Mouse (Mus musculus) adrenal gland, adult 2 months (tissue): Measurements from ENCODE around the gene Gpld1. TPM values are rescaled to one million over a fixed set of nuclear protein-coding genes. Genes with fewer than 3 reads are reported as not detected.
"Not testable (repeated sequence)": the region's sequence is repeated elsewhere in the genome, so short reads cannot be mapped to it uniquely, and the experiment has no call there.

Experiments used
- DNase-seq: peaks from one replicate; pipeline ENCODE4 v3.0.0; 2021
- polyA plus RNA-seq: library from polyadenylated mRNA; depleted of rRNA; stranded (reverse); fragments of >200 nt; gene quantifications from 2 replicates; pipeline ENCODE4 v1.2.3, GENCODE M21; 2012
- total RNA-seq, 2 experiments: library from RNA; stranded (reverse); gene quantifications; 2 replicates each; pipeline ENCODE4 v1.2.3; 2021

Gpld1 gene
- total and polyA plus RNA-seq, 3 experiments: 1.9 to 5.4 (median 2.9) TPM

DNA sequence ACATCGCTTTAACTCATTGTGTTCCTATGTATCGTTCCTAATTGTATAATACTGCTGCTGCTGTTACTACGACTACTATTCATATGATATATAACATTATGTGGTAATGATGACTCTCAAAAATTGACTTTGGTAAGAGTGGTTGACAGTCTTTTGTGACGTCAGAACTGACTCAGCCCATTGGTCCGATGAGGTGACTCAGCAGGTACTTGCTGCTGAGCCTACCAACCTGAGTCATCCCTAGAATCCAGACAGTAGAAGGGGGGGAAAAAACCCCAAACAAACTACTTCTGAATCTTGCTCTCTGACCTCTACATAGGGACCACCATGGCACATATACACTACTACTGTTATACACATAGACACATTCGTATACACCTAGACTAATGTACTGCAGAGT, 5.9 kb downstream of the Gpld1 start:
- DNase-seq: no peak

DNA sequence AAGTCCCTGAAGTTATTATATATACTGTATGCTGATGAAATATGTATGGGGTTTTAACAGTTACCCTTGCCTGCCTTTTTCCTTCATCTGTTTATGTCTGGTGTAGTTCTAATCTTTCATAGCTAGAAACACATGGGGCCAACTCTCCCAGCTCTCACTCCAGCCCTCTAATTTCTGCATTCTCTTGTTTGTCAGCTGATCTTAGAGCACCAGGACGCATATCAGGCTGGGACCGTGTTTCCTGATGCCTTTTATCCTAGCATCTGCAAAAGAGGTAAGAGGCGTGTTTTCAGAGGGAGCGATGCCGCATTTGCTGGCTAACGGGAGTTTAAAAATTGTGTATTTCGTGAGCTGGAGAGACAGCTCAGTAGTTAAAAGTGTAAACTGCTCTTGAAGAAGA, 9.7 kb downstream of the Gpld1 start:
- DNase-seq: no peak

DNA sequence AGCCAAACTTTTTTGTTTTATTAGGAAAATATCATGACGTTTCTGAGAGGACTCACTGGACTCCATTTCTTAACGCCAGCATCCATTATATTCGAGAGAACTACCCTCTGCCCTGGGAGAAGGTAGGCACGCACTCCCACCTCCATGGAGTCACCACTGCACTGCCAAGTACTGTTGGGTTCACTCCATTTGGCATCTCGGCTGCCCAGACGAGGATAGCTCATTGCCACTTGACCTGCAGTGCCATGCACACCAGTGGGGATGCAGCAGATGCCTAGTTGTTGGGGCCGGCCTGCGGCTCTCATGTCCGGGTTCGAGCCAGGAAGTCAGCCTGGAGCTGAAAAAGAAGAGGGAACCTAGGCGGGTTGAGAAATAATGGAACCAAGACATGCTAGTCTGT, 12.1 kb downstream of the Gpld1 start:
- no peak for DNase-seq

DNA sequence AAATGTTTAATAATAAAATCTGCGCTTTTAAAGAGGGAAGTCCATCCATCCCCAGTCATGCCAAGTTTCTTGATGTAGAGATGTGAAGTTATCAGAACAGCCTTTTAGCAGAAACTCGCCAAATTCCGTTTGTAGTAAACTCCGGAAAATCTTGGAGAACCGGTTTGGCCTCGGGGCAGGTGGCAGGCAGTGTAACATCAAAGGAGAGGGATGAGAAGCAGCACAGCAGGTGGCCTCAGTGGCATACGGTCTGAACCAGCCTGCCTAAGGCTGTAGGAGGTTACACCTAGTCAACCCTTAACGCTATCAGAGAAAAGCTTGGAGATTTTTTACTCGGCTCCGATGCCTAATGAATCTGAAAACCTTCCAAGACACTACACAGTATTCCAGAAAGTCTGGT, 12.5 kb downstream of the Gpld1 start:
- no peak for DNase-seq

DNA sequence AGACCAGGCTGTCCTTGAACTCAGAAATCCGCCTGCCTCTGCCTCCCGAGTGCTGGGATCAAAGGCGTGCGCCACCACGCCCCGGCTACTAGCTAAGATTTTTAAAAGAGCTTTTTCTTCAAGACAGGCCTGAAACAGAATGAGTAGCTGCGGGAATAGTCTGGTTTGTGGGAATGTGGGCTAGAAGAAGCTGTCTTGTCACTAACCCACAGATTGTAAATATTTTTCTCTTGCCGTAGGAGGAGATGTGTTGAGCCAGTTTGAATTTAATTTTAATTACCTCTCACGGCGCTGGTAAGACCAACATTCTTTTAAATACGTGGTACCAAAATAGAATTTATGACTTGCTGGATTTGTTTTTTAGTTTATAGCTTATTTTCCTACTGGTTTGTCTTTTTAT, 15.7 kb downstream of the Gpld1 start:
- DNase-seq: no peak

DNA sequence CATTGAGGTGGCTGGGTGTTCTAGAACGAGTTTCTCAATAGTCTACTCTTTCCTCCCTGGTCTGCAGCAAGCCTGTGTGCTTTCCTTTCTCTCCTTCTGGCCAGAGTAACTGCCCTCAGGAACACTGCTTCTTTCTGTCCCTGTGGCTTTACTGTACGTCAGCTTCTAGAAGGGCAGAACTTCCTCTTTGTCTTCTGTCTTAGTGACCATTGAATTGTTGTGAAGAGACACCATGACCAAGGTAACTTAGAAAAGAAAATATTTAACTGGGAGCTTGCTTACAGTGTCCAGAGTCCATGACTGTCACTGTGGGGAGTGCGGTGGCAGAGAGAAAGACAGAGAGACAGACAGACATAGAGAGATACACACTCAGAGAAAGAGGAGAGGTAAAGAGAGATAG, 17.1 kb downstream of the Gpld1 start:
- DNase-seq: no peak

- no peak for DNase-seq
These were observed 19.2 kb downstream of the Gpld1 start for GRCm38 (mm10) chr13:24962119-24962518.

DNA sequence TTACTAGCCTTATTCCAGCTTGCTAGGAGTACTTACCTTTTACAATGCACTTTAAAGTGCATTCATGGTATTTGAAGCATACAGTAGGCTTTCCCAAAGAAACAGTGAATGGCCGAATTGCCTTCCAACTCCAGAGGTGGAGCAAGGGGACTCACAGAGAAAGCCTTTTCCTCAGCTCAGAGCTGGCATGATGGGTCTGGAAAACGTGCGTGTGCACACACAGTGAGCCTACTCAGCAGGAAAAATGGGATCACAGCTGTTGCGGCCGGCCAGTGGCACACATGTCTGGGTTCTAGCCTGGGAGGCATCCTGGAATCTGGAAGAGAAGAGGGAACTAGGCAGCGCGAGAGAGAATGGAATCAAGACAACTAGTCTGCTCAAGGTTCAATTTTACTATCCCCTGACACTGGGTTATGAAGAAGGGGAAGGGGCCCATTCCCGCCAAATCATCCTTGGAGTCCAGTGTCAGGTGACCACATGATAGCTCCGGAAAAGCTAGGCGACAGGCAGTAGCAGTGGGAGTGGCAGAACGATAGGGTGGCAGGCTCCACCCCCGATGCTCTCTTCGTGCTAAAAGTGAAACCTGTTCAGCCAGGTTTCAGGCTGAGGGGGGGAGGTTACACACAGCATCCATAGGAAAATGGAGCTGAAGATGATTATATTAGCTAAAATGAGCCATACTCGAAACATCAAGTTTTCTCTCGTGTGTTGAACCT, 22.3 kb downstream of the Gpld1 start:
- no peak for DNase-seq

DNA sequence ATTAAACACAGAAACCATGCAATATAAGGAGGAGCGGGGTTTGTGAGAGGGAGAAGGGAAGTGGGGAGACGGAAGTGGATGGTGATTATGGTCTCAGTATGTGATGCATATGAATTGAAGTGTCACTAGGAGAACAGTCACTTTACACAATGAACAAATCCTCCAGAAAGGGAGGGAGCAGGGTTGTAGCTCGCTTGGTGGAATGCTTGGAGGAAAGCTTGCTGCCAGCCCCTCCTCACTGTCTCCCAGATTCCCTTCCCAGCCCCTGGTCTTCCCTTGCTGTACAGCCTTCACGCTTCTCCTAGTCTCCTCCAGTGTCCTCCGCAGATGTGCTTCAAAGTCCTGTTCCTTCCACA, 22.9 kb downstream of the Gpld1 start:
- no peak for DNase-seq

GRCm38 (mm10) chr13:24971776-24972175, 28.8 kb downstream of the Gpld1 start:
- DNase-seq: not testable (repeated sequence)

DNA sequence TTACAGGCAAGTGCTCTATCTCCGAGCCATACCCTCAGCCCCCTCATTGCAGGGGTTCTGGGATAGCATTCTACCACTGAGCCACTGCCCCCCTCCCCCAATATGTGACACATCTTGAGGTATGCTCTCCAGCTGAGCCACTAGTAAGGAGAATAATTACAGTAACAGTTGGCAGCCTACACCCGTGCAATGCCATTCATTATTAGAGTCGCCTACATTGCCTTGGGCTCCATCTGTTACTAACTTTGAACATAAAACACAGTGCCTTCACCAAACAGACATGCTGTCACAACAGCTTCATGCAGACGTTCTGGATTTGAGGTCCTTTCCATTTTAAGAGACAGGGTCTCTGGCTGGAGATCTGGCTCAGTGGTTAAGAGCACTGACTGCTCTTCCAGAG, 33.4 kb downstream of the Gpld1 start:
- DNase-seq: no peak

GRCm38 (mm10) chr13:24977820-24978342, 34.9 kb downstream of the Gpld1 start:
- DNase-seq: peak; percentile 85

DNA sequence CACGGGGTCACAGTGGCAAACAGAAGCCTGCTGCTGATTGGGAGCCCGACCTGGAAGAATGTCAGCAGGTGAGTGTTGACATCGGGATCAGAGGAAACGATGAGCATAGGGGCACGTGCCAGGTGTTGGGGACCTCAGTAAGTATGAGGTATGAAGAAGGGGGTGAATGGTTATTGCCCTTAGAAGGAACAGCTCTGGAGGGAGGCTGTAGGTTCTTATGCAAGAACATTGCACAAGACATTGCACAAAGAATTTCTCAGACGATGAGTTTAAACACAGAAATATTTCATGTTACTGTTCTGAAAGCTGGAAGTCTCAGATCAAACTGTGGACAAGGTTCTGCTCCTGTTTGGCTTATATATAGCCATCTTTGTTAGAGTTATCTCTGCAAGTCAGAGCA, 38.1 kb downstream of the Gpld1 start:
- peak; percentile 15 for DNase-seq

DNA sequence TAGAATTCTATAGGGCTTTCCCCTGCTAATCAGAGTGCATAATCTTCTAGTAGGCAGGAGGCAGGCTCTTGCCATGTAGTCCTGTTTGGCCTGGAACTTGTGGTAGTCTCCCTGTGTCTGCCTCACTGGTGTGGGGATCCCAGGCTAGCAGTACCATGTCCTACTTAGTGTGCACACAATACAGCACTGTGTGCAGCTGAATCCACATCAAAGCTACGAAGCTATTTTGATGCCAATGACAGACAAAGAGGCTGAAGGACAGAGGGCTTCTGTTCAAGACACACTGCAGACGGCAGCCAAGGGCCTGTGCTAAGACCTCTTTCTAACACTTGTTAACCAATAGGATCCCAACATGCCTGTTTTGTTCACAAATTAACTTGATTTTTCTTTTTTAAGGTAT, 42.5 kb downstream of the Gpld1 start:
- no peak for DNase-seq

DNA sequence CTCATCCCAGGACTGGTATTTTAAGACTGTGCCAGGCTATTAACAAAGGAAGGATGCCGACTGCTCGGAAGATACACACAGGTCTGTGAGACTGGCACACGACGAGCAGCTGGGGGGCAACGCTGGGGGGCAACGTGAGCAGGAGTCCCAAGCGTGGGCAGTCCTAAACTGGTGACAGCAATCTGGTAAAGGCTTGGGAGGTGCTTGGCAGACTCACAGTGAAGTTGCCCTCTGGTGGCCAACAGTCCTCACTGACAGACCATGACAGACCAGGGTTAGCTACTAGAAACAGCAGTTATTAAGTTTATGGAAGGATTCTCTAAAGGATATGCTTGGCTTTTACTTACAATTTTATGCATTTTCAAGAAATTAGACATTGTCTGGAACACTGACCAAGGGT, 45.4 kb downstream of the Gpld1 start:
- peak; percentile 66 for DNase-seq

DNA sequence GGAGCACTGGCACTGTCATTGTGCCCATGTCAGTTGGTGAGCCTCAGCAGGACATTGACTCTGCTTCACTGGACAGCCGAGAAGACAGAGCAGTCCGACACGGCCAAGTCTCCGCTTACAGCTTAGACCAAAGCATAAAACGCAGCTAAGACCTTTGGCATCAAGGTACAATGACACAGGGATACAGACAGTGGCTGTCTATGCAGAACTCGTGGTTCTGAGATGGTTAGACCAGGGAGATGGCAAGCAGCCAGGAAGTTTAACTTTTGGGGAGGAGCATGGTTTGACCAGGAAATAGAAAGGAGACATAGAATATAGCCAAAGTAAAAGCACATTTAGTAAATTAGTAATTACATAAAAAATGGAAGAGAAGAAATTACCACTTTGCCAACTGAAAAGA, 46.1 kb downstream of the Gpld1 start:
- no peak for DNase-seq

GRCm38 (mm10) chr13:24993160-24993559, 50.2 kb downstream of the Gpld1 start:
- no peak for DNase-seq

GRCm38 (mm10) chr13:24999538-24999937, 56.6 kb downstream of the Gpld1 start:
- no peak for DNase-seq

DNA sequence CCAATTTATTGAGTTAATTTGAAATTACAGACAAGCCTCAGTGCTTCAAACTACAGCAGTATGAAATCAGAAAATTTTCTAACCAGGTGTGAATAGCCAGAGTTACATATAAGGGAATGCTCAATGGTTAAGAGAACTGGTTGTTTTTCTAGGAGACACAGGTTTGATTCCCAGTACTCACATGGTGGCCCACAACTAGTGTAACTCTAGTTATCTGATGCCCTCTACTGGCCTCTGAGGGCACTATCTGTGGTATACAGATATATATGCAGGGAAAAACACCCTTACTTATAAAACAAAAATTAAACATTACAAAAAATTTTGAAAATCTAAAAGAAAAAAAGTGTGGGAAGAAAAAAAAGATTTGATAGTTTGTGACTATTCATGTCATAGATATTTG, 60.0 kb downstream of the Gpld1 start:
- no peak for DNase-seq

GRCm38 (mm10) chr13:25007115-25007514, 64.2 kb downstream of the Gpld1 start:
- peak; percentile 55 for DNase-seq

- DNase-seq: no peak
These were observed 75.4 kb downstream of the Gpld1 start for GRCm38 (mm10) chr13:25018316-25018715.

DNA sequence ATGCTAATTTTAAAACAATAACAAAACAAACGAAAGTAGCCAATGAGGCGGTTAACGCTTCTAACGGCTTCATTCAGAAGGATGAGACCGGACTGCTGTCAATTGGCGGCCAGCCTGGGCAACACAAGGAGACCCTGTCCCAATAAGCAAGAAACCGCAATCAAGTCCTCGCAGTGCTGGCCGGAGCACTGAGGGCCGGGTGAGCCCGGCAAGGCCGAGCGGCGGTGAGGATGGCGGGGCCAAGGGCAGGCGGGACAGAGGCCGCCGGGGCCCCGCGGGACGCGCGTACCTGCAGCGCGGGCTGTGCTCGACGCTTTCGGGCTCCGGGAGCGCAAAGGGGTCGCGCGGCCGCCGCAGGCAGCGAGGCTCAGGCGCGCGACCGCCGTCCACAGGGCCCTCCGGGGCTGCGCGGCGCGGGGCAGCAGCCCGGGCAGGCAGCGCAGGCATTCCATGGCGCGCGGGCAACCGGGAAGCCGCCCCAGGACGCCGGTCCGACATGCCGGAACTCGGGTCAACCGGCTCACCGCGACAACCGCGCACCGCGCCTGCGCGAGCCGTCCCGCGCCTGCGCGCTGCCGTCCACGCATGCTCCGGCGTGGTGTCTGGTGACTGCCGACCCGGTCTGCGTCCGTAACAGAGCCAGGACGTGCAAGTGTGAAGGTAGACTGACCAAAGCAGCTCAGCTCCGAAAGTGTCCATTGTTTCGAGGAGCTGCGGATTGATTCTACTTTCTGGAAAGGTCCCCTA, 77.0 kb downstream of the Gpld1 start, which contains the start of gene Mrs2:
Mrs2 (minus strand) TSS at position 587 of the 747 bp plus-strand sequence.
- DNase-seq: peak; percentile 95

DNA sequence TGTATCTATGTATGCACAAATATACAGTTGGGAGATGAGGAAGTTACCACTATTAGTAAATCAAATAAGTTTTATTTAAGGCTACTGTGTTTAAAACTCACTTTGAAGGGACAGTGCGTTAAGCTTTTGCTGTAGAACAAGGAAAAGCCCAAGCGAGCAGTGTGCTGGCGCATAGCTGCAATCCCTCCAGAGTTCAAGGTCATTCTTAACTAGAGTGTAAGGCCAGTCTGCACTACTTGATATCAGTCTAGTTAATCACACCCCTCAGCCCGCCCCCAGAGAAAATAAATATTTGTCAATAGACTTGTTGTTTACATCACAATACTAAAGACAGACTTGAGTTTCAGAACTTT, 77.6 kb downstream of the Gpld1 start:
- peak; percentile 34 for DNase-seq

GRCm38 (mm10) chr13:25022386-25022785, 79.4 kb downstream of the Gpld1 start:
- peak; percentile 42 for DNase-seq
